Mouse (Mus musculus): ENCODE data around the gene Plce1.

The Plce1 gene

DNA sequence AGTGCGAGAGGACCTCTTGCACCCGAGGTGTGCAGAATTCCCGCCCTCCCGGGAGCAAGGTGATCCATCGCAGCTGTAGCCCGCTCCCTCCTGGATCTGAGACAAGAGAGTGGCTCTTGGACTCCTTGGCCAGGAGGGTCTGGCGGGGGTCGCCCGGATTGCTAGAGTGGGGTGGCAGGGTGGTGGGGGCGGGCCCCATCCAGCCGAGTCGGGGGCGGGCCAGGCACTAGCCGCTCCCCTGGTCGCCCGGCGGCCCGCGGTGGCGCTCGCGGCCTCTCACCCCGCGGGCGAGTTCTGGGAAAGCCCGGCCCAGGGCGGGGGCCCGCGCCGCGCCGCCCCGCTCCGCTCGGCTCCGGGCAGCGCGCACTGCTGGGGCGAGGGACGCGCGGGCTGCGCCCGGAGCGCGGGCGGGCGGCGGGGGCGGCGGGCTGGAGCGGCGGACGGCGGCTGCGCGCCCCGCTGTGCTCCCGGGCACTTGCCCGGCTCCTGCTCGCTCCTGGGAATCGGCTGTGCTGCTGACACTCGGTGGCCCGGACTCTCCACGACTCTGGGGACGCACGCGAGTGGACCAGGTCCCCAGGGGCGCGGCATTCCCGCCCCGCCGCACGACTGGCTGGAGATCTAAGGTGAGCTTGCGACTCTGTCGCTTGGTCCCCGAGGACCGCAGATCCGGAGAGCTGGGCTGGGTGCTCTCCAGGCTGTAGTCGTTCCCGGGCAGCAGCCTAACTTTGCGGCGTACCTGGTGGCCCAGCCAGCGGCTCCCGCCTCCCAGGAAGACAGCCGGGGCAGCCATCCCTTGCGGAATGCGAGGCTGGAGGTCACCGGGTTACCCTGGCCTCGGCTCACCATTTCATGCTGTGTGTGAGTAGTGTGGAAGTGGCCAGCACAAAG lies at the start of gene Plce1:
Gene Plce1 (plus strand): TSS at position 379 of the 891 bp plus-strand sequence.
- DNase-seq, result peak in 1 of 2 experiments; percentile 45

- no peak for DNase-seq
Observed at GRCm38 (mm10) chr19:38431326-38431725, 49.6 kb upstream of the Plce1 start.

- DNase-seq, result no peak
Observed at GRCm38 (mm10) chr19:38432021-38432420, 48.9 kb upstream of the Plce1 start.

DNA sequence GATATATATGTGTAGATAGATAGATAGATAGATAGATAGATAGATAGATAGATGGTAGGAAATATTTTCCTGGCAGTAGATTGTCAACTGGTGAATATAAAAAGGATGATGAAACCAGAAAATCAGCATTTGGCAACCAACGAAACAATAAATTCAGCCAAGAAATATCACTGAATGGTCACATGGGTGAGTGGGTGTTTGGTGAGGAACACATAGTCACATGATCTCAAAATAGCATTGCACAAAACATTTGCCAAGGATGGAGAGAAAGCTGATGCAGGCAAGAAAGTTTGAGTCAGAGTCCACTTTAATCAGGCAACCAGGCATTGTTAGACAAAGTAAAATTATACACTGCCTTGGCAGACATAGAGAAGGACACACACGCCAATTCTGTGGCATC lies 47.5 kb upstream of the Plce1 start:
- DNase-seq, result no peak

GRCm38 (mm10) chr19:38435221-38435620 lies 45.7 kb upstream of the Plce1 start:
- DNase-seq, result no peak

- no peak for DNase-seq
Observed at GRCm38 (mm10) chr19:38441860-38442259, 39.0 kb upstream of the Plce1 start.

GRCm38 (mm10) chr19:38445758-38446157 lies 35.2 kb upstream of the Plce1 start:
- no peak for DNase-seq

- DNase-seq, result no peak
Observed at GRCm38 (mm10) chr19:38455228-38455627, 25.7 kb upstream of the Plce1 start.

- DNase-seq, result no peak
Observed at GRCm38 (mm10) chr19:38458996-38459395, 21.9 kb upstream of the Plce1 start.

GRCm38 (mm10) chr19:38460696-38461095 lies 20.2 kb upstream of the Plce1 start:
- no peak for DNase-seq

- DNase-seq, result no peak
Observed at GRCm38 (mm10) chr19:38470257-38470893, 10.5 kb upstream of the Plce1 start.

GRCm38 (mm10) chr19:38475394-38475793 lies 5.5 kb upstream of the Plce1 start:
- no peak for DNase-seq

GRCm38 (mm10) chr19:38478286-38478685 lies 2.6 kb upstream of the Plce1 start:
- no peak for DNase-seq

DNA sequence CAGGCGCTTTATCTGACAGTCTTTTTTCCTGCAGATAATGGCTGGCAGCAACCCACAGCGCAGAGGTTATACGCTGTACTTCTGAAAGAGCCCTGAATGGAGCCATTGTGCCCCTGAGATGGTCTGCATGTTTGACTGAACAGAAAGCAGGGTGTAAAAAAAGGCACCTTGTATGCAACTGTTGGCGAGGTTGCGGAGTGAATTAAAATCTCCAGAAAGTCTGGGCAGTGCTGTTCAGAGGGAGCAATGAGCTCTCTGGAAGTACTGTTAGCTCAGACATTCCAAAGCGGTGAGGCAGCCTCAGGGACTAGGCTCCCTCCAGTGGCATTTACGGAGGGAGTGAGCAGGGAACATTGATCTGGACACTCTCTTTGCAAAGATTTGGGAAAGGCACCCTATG lies 2.0 kb upstream of the Plce1 start:
- DNase-seq, result no peak

DNA sequence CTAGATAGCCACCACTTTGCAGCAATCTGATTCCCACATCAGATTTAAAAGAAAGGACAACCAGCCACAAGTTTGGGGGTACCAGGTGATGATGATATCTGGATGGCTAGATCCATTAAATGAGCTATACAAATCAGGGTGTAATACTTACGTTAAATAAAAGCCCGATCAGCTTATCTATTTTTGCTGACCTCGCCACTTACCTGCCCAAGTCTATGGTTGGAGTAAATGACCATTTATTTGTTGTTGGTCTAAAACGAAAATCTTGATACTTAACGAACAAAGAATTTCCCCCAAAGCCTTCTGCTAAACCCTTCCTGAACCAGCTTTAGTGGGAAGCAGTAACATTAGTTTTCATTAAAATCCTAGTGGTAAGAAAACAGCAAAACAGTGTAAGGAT lies 1.4 kb upstream of the Plce1 start:
- DNase-seq, result no peak

GRCm38 (mm10) chr19:38480156-38480720 lies 671 bp upstream of the Plce1 start:
- no peak for DNase-seq

DNA sequence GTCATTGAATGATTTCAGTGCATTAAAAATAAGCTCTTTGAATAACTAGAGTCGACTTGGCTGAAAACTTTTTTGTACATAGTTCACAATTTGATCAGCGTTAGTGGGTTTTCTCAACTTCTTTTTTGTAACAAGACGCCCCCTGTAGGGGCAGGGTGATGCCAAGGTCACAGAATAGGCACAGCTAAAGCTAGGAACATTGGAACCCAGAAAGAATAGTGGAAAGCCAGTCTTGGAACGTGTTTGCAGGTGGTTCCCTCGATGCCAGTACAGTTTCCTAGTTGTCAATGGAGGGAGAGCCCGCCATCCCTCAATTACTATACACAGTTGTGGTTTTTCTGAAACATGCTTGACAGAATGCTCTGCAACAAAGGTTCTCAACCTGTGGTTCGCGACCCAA lies 997 bp downstream of the Plce1 start:
- no peak for DNase-seq

- DNase-seq, result no peak
Observed at GRCm38 (mm10) chr19:38482406-38483181, 1.7 kb downstream of the Plce1 start.

DNA sequence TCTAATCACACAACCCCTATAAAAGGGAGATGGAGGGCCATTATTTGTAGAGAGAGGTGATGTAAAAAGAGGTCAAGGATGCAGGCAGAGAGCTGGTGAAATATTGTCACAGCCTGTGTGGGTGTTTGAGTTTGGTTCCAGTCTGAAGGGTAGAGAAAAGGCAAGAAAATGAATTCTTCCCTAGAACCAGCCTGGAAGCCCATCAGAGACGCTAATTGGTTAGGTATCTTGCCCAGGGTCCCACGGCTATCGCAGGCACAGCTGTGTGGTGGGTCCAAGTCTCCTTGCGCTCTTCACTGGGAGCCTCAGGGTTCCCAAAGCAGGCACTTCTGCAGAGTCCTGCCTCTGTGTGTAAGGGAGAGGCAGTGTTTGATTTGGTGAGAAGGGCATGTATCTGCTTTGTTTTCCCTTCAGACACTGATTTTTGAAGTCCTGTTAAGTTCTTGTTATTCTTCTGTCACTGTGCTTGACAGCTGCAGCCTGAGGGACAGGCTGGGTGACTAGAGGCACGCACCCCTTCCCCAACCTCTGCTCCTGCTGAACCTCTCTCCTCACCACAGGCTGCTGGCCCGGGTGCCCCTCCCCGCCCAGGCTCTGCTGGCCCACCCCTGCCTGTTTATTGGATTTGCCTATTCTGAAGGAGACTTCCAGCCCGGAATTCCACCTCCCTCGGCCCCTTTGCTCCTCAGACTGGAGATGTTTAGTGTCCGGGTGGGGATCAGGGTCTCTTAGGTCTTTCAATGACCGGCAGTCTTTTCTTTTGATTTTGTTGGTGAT lies 5.1 kb downstream of the Plce1 start:
- DNase-seq, result no peak

- no peak for DNase-seq
Observed at GRCm38 (mm10) chr19:38487501-38487900, 6.6 kb downstream of the Plce1 start.

DNA sequence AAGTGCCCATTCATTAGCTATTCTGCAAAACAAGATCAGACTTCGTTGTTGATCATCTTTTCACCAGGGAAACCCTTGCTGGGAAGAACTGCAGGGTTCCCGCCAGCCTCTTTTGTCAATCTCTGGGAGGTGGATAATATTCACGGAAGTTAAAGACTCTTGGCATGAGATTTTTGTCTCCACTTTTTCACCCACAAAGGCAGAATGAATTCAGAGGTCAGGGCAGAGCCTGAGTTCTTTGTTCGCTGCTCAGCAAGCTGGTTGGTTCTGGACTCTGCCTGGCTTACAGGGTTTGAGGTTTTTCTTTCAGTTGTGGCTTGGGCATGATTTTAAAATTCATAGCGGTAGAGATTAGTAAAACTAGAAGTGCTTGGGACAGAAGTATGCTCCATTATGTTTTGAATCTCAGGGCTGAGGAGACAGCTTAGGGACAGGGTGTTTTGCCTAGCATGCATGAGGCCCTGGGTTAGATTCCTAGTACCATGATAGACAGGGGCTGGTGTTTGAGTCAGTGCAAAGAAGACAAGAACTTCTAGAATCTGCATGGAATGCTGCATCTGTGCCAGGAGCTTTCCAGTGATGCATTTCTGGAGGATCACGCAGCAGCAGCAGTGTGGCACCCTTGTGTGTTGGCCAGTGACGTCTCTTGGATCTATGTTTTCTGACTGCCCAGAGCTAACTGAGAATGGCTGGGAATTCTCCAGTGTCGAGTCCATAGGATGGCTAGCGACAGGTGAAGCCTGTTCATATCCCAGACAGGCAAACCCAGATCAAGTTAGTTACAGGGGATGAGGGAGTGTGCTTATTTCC lies 7.4 kb downstream of the Plce1 start:
- no peak for DNase-seq
